Mouse (Mus musculus): ENCODE data around the gene Igsf23. TPM values are rescaled to one million over a fixed set of nuclear protein-coding genes. Genes with fewer than 3 reads are reported as not detected.
"Not testable (repeated sequence)": the region's sequence is repeated elsewhere in the genome, so short reads cannot be mapped to it uniquely, and the experiment has no call there.

Gene Igsf23
- not detected for total RNA-seq (2021)
- long read RNA-seq, experiment 1: 0 reads
- long read RNA-seq, experiment 2: 0 reads

DNA sequence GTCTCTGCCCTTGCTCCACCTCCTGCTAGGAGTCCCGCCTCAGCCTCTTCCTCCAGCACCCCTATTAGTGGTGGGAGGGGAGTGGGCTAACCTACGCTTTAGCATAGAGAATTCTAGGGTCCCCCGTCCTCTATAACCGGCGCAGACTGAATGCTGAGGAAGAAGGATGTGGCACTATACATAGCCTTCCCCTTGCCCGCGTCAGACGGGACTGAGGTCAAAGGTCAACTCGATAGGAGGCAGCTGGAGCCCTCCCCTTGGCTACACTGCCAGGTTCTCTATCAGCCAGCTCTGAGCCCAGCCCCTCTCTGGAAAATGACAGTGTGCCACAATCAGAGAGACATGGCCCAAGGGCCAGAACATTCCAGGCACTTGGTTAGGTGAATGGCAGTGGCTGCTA, at the start of gene Igsf23:
Igsf23 (minus strand) TSS at position 168 of the 400 bp plus-strand sequence.
- Histone ChIP-seq H3K27ac (no peak within 1 kb of the TSS), H3K4me3 (no peak within 1 kb of the TSS)
- TF ChIP-seq CTCF (IDR thresholded peaks at IDR 0.05): no peak
- intact Hi-C loops (cut with DNase I): no loop called here
- no peak for DNase-seq

DNA sequence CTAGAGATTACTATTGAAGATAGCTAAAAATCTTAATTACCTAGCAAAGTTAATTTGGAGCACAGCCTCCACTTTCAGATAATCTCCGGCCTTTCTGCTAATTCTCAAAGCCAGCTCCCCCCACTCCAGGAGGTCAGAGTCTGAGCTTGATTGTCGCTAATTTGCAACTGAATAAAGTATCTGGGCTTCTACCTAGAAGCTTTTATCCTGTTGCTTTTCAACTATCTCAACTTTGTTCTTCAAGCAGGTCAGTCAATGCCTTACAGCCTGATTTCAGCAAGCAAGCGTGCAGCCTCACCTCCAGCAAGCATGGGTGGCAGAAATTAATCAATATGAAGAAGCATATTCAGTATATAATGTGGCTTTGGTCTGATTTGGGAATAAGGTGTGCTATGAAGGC, 46.2 kb upstream of the Igsf23 start:
- H3K27ac ChIP-seq; intact Hi-C loops (cut with DNase I): not testable (repeated sequence)

GRCm38 (mm10) chr7:19991165-19991564, 40.6 kb upstream of the Igsf23 start, which contains the start of gene Nlrp9b:
TSS of gene Nlrp9b (plus strand) at chr7:19991465.
- H3K4me3 ChIP-seq; intact Hi-C loops (cut with DNase I); DNase-seq; H3K27ac ChIP-seq: not testable (repeated sequence)

More for the DNA sequence above, 46.2 kb upstream of the Igsf23 start:
- DNase-seq, H3K4me3 ChIP-seq: not testable (repeated sequence)

DNA sequence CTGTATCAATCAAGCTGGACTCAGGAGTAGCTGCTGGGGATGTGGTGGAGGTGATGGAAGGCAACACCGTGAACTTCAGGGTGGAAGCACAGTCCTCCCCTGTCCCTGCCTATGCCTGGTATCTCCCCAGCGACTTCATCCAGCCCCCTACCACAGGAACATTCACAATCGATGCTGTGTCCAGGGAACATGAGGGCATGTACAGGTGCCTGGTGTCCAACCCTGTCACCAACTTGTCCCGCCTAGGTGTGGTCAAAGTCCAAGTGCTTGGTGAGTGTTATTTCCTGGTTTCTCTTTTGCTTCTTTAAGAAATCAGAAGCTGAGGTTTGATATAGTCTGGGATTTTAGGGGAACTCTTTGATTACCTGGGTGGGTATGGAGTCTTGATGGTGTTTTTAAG, 21.0 kb upstream of the Igsf23 start:
- TF ChIP-seq CTCF (IDR thresholded peaks at IDR 0.05): no peak
- no peak for DNase-seq
- intact Hi-C loops (cut with DNase I): no loop called here
- no peak overlapping the region for H3K4me3 ChIP-seq
- H3K27ac ChIP-seq: no peak overlapping the region

GRCm38 (mm10) chr7:19970196-19970595, 19.6 kb upstream of the Igsf23 start:
- no peak overlapping the region for H3K27ac ChIP-seq
- H3K4me3 ChIP-seq: no peak overlapping the region
- no peak for TF ChIP-seq CTCF (IDR thresholded peaks at IDR 0.05)
- intact Hi-C loops (cut with DNase I): no loop called here
- no peak for DNase-seq

DNA sequence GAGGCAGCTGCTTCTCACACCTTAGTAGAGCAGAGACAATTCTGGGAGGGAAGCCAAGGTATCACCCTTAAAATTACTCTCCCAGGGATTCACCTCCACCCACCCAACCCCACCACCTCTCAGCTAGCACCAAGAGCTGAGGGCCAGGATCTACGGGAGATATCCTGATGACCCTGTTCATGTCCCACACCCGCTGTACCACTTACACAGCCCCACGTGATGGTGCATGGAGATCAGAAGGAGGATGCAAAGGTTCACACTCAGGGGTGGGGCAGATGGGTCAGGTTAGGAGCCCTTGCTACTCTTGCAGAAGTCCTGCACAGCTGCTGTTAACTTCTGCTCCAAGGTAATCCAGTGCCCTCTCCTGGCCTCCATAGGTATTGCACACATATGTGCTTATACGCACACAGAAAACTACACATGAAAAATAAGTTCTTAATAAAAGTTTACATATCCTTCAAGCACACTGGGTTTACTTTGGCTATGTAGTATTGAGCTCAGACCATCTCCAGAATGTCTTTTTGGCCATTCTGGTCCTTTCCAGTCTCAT, 19.1 kb upstream of the Igsf23 start:
- Histone ChIP-seq H3K4me3 (no peak overlapping the region), H3K27ac (no peak overlapping the region)
- intact Hi-C loops (cut with DNase I): no loop called here
- DNase-seq: no peak
- TF ChIP-seq CTCF (IDR thresholded peaks at IDR 0.05): no peak

- no peak overlapping the region for H3K4me3 ChIP-seq
- intact Hi-C loops (cut with DNase I): no loop called here
- DNase-seq: no peak
- TF ChIP-seq CTCF (IDR thresholded peaks at IDR 0.05): no peak
- H3K27ac ChIP-seq: no peak overlapping the region
Measured at GRCm38 (mm10) chr7:19969106-19969505, 18.6 kb upstream of the Igsf23 start.

- Histone ChIP-seq H3K27ac (no peak within 1 kb of the TSS), H3K4me3 (no peak within 1 kb of the TSS)
- no peak for DNase-seq
- TF ChIP-seq CTCF (IDR thresholded peaks at IDR 0.05): no peak
- intact Hi-C loops (cut with DNase I): no loop called here
Measured at GRCm38 (mm10) chr7:19964985-19965579, 14.5 kb upstream of the Igsf23 start, which contains the start of gene Ceacam20. TSS of gene Ceacam20 (plus strand) at chr7:19965412.

- Histone ChIP-seq H3K4me3 (no peak overlapping the region), H3K27ac (no peak overlapping the region)
- intact Hi-C loops (cut with DNase I): no loop called here
- no peak for DNase-seq
- no peak for TF ChIP-seq CTCF (IDR thresholded peaks at IDR 0.05)
Measured at GRCm38 (mm10) chr7:19962423-19962822, 11.9 kb upstream of the Igsf23 start.

- Histone ChIP-seq H3K27ac (no peak overlapping the region), H3K4me3 (no peak overlapping the region)
- TF ChIP-seq CTCF (IDR thresholded peaks at IDR 0.05): peak; percentile 85
- intact Hi-C loops (cut with DNase I): loop anchor here (1.0 kb wide), 1 partner anchor 46 kb away; no protein-coding TSS in a partner anchor
- DNase-seq: peak; percentile 87
Measured at GRCm38 (mm10) chr7:19956341-19956781, 5.8 kb upstream of the Igsf23 start.

DNA sequence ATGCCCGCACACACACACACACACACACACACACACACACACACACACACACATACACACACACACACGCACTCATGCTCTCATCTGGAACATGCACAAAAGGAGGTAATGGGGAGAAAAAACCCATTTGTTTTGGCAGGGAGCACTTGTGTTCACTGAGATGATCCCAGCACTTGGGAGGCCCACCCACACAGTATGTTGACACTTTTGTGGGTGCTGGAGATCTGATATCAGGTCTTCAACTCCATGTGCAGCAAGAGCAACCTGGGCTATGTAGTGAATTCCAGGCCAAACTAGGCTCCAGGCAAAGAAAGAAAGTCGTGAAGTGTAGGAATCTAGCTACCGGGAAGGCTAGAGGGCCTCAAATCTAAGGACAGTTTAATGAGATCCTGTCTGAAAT, 5.3 kb upstream of the Igsf23 start:
- no peak for DNase-seq
- intact Hi-C loops (cut with DNase I): loop anchor here (1.0 kb wide), 1 partner anchor 46 kb away; no protein-coding TSS in a partner anchor
- TF ChIP-seq CTCF (IDR thresholded peaks at IDR 0.05): no peak
- Histone ChIP-seq H3K4me3 (no peak overlapping the region), H3K27ac (no peak overlapping the region)

GRCm38 (mm10) chr7:19953054-19953453, 2.5 kb upstream of the Igsf23 start:
- no peak for DNase-seq
- no peak overlapping the region for H3K4me3 ChIP-seq
- TF ChIP-seq CTCF (IDR thresholded peaks at IDR 0.05): no peak
- intact Hi-C loops (cut with DNase I): no loop called here
- no peak overlapping the region for H3K27ac ChIP-seq

DNA sequence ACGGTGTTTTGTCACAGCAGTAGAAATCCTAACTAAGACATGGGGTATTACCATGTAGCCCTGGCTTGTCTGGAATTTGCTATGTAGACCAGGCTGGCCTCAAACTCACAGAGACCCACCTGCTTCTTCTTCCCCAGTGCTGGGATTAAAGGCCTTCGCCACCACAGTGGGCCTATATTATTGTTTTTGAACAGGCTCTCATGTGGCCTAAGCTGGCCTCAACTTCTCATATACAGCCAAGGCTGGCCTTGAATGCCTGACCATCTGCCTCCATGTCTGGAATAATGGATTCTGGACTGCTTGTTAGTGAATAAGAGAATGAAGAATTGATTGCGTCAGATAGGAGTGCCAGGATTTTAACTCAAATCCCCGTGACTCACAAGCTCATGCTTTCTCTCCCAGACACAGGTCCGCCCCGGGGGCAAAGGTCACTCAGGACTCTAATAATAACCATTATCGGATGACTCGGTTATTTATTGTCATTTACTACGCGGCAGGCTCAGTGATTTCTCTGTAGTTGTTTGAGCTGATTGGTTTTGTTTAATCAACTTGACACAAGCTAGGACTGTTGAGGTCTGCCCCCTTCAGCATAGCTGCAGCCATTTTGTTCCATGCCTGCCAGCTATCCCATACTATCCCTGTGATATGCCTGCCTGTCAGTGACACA, 1.9 kb upstream of the Igsf23 start:
- intact Hi-C loops (cut with DNase I): no loop called here
- Histone ChIP-seq H3K27ac (no peak overlapping the region), H3K4me3 (no peak overlapping the region)
- no peak for TF ChIP-seq CTCF (IDR thresholded peaks at IDR 0.05)
- DNase-seq: no peak

Measured in gastrocnemius, adult 2 months (tissue).